Mouse (Mus musculus) mesoderm, embryonic 11.5 days (tissue): ENCODE measurements around the gene Baiap2.

Experiments
- DNase-seq: peaks from one replicate; pipeline ENCODE4 v3.0.0-alpha.2; 2012; ENCODE audit warnings: low read depth, low spot score

Baiap2 gene

DNA sequence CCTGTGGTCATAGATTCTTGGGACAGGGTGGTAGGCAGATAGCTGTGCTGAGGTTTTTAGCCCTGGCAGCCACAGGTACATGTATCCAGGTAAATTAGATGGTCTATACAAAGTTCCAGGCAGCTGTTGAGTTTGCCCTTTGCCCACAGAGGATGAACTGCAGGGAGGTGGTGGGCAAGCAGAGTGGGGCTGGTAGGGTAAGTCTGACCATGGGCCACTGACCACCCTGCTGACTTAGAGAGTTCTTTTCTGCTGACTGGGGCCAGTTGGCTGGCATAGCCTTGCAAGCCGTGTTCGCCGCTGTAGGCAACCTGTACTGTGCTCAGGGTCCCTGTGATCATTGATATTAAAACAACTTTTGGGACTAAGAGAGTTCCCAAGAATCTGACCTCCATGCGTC lies 36.1 kb downstream of the Baiap2 start:
- DNase-seq = no peak

DNA sequence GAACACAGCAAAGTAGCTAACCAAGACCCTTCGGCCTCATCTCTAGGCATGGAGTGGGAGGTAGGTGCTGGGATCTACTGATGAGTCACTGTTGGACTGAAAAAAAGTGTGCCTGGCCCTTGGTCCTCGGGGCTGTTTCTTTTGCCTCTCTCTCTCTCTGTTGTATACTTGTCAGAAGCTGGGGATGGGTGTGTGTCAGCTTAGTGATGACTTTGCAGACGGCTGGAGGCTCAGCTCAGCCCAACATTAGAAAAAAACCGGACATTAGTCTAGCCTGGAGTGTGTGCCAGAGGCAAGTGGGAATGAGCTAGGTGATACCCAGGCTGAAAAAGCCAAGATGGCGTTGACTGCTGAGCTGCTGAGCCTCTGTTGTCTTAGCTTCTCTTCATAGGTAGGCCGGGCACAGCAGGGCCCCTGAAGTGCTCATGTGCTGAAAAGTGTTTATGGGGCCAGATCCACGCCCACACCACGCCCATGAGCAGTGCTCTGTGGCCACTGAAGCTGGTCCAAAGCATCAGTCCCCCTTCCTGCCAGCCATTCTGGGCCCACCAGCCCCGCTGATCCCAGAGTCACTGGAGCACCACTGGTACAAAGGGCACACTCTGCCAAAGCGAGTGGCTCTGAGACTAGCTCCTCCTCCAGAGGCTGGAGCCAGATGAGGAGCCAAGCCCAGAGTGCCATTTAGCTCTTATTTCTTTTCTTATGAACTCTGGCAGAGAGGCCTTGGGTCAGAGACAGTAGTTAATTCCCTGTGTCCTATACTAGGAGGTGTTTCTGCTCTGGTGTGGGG lies 37.2 kb downstream of the Baiap2 start:
- DNase-seq = no peak

DNA sequence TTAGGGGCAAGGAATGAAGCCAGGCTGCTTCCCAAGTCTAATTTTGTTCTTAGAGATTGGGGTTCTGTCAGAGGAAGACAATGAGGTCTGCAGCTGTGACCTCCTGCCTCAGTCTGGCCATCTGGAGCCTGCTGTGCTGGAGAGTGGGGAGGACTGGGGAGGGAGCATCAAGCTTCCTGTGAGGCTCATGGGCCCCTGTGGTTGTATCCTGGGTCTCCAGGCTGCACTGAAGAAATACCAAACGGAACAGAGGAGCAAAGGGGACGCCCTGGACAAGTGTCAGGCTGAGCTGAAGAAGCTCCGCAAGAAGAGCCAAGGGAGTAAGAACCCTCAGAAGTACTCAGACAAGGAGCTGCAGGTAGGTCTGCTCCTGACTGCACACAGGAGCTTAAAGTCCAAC lies 39.2 kb downstream of the Baiap2 start:
- DNase-seq = no peak

DNA sequence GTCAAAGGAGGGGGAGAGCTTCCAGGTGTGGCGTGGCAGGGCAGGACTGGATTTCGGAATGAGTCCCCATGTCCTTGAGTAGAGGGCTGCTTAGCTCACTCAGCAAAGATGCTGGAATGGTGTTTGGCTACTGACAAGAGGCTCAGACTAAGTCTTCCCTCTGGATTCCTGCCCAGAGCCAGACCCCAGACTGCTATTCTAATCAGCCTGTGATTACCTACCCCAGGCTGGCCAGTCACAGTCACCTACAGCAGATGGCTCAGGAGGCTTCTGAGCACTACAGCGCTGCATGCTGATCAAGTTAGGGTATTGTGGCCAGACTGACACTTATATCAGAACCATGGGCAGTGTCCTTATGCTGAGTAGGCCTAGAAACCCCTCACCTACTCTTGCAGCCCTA lies 39.7 kb downstream of the Baiap2 start:
- no peak for DNase-seq

DNA sequence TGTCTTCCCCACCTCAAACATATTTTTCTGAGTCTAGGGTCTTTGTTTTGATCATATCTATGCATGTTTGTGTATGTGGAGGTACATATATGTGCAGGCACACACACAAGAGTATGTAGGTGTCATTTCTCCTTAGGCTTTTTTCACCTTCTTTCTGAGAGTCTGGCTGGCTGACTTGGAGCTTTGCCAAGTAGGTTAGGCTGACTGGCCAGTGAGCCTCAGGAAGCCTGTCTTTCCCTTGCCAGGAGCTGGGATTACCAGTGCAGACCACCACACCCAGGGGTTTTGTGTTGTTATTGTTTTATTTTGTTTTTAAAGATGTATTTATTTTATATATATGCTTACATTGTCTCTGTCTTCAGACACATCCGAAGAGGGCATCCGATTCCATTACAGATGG lies 40.6 kb downstream of the Baiap2 start:
- DNase-seq = no peak

DNA sequence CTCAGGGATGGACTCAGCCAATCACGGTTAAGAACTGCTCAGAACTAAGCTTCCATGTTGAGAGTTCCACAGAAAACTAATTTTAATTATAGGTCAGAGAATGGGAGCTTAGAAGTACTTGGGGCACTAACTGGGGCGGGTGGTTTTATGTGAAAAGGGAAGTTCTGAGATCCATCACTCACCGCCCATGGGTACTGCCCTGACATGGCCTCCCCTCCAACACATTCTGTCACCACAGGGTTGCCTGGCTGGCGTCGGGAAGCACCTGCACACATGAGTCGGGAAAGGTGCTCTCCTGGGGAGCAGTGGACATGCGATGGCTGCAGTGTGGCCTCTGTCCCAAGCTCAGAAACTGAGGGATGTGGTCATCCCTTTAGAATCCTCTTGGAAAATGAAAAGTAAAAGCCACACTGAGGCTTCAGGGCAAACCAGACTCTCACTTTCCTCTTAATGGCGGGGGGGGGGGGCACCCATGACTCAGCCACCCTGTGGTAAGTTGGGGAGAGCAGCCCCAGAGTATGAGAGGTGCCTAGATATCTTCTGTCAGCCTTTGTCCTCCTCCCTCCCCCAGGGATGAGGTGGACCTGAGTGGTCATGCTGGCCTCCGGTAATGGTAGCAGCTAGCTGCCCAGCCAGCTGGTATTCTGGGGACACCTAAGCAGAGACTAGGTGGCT lies 44.3 kb downstream of the Baiap2 start:
- no peak for DNase-seq

DNA sequence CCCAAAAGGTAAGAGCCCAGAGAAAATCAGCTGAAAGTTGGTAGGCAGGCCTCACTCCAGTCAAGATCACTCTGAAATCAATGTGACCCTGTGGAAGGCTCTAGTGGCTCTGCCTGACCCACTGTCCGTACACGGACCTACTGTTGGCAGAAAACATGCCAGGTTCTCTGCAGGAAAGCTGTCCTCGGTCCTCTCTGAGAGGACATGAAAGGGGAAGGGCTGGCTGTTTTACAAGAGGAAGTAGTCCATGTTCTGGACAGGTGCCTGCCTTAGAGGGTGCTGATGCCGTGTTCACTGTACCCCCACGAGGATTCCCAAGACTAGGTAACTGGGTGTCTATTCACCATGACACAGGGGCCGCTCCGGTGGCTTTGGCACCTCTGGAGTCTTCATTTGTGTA lies 45.3 kb downstream of the Baiap2 start:
- no peak for DNase-seq

DNA sequence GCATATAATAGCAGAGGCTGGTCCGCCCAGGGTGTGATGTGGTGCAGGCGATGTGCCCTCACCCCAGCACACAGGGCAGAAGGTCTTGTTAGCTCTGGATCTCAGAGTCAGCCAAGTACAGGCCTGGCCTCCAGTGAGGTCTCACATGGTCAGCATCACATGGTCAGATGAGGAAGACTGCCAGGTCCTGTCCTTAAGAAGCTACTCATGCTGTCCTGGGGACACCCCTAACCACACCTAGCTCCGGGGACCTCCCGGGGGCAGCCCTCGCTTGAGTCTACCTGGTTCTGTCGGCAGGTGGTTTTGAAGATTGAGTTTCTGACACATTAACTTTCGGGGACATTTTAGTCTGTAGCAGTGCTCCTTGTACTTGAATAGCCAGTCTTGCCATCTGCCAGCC lies 45.8 kb downstream of the Baiap2 start:
- DNase-seq = no peak

DNA sequence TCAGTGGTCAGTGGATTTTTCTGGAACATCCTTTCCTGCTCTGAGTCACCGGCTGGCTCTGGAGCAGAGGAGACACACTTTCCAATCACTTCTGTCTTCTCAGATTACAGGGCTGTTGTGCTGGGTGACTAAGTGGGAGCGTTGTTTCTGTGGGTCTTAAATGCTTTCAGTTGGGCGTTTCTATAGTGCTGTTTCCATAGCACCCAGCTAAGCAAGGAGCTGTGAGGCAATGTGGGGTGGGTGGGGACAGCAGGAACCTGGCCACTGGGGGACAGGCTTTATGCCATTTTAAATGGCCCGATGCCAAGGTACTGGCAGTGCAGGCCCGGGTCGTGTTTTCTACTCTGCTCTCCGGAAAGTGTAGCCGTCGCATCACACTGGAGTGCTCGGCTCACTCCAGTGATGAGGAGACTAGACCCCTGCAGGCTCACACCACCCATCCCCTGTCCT lies 46.6 kb downstream of the Baiap2 start:
- DNase-seq = peak; percentile 51

DNA sequence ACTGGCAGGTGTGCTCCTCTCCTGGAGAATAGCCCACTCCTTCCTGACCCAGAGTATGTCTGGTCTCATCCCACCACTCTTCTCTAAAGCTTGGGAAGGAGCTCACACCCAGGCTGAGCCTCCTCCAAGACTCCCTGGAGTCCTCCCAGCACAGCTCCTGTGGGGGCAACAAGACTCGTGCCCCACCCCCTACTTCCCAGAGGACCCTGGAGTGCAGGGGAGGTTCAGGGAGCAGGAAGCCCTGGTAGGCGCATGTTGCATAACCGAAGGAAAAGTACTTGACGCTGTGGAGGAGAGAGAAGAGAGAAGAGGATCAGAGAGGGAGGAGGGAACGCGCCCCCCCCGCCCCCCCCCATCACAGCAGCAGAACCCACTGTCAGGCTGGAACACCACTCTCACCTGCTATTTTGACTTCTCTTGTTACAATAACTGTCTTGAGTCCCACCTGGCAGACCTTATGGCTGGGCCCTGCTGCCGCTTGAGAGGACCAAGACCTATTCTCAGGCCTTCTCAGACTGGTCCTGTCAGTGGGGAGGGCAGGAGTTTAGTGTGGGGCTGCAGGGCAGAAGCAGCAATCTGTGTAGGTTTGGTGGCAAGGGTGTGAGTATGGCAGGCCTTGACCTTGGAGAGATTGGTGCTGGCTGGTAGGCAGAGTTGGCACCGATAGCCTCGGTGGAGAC lies 48.2 kb downstream of the Baiap2 start:
- no peak for DNase-seq

DNA sequence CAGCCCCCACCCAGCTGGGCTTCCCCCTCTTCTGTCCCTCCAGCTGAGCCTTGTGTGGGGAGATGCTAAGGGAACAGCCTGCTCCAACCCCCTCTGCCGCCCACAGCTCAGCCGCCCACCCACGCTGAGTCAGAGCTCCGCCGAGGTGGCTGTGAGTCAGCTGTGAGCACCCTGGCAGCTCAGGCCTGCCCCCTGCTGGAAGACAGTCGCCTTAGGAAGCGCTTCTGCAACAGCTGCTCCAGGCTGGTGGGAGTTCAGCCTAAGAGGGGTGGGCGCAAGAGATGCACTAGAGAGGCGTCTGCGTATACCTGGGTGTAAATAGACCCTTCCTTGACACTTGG lies 48.7 kb downstream of the Baiap2 start:
- peak; percentile 92 for DNase-seq

DNA sequence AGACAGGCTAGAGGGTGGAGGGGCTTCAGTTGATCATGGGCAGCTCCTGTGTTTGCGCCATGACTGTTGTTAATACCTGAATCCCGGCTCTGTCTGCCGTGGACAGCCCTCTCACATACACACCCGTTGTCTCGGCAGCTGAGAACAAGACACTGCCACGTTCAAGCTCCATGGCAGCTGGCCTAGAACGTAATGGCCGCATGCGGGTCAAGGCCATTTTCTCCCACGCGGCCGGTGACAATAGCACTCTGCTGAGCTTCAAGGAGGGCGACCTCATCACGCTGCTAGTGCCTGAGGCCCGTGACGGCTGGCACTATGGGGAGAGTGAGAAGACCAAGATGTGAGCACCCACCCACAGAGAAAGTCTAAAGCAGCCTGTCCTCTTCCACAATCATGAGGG lies 54.8 kb downstream of the Baiap2 start:
- DNase-seq = no peak

DNA sequence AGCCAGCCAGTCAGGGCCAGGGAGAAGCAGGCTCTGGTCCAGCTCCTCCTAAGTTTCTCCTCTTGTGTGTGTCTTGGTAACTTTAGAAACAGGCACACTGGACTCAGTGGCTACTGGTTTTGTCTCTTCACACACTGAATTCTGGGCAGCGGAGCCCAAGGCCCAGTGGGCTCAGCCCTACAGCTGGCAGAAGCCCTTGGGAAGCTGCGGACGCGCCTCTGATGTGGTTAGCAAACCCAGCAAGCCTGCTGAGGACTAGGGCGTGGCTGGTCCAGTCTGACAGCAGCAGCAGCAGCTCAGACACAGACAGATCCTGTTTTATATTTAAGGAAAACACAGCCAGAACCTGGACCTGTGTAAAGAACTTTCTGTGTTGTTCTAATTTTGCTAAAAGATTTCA lies 59.5 kb downstream of the Baiap2 start:
- no peak for DNase-seq

DNA sequence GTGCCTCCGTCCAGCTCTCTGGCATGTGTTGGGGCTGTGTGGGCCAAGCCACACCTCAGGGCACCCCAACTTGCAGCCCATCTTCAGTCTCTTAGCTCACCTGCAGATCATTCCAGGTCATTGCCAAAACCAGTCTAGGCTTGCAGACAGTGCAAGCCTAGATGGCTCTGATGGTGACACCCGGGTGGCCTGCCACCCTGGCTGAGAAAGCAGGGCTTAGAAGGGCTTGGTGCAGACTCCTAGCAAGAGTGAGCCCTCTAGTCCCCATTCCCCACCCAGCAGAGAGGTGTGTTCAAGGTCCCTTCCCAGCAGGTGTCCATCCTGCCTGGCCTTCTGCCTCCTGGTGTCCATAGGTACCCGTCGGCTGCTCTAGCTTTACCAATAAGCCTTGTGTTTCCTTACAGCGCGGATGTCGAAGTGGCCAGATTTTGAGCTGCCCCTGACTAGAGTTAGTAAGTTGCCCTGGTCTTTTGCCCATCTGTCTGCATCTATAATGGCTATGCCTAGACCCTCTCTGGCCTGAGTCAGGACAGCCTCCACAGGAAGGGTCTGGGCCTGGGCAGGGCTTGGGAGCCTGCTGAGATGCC lies 60.2 kb downstream of the Baiap2 start:
- no peak for DNase-seq

DNA sequence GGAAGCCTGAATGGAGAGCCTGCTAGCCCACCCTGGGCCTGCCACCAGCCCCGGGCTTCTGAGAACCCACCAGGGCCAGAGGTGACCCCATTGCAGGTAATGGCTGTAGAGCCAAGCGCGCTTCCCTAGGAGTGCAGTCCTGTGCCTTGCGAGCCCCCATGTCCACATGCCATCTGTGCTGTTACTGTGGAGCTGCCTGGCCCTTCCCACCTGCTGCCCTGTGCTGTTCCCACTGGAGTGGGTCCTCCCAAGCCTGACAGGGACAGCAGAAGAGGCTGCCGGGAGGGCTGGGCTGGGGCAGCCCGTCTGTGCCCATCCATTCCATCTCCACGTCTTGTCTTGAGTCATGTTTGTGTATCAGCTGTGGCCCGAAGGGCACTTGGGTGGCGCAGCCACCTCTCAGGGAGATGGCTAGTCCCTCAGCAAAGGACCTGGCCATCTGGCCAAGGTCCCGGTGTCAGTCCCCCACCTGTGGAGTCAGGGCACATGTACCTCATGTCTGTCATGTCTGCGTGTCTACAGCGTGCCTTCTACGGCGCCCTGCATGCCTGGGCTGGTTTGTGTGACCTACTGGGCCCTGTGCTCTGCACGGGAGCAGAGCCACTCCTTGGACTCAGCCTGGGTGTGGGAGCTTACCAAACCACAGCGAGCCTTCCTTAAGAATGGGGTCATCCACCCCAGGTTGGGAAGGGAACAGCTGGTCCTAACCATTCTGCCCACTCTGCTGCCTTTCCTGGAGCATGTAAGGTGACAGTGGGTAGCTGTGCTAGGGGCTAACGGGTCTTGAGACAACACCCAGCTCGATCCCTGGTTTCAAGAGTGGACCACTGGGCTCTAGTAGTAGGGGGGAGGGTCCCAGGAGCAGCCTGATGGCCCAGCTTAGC lies 63.1 kb downstream of the Baiap2 start:
- DNase-seq = no peak

DNA sequence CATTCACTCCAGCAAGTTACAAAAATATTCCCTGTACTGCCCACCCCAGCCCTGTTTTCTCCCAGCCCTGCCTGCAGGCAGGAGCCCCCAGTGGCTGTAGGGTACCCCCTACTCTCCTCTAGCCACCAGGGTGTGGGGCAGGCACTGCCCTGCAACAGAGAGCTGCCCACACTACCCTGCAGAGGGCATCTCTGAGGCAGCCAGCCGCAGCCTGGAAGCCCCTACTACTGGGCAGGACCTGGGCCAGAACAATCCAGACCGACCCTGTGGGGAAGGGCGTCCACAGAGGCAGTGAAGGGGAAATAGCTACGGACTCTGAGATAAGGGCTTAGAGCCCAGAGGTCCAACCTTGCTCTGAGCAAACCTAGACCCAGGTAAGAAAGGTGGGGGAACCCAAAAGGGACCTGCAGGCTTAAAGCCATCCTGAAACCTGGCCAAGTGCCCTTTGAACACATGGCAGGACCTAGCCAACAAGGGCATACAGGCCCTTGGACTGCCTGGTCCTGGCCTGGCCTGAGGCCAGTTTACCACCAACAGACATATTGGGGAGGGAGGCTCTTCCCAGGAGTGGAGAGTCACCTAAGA lies 65.0 kb downstream of the Baiap2 start:
- no peak for DNase-seq

DNA sequence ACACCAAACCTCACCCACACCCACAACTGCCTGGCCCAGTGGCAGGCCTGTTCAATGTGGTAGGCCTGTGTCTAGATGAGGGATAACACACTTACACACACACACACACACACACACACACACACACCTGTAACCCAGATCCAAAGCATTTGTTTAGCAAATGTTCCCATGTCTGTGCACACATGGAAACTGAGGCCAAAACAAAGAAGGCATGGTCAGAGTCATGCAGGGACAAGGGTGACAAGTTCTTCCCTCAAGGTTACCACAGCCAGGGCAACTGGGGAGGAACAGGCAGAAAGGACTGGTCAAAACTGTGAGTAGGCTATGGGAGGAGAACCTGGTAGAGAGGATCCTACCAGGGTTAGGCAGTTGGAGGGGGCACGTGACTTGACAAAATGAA lies 65.9 kb downstream of the Baiap2 start:
- DNase-seq = no peak

DNA sequence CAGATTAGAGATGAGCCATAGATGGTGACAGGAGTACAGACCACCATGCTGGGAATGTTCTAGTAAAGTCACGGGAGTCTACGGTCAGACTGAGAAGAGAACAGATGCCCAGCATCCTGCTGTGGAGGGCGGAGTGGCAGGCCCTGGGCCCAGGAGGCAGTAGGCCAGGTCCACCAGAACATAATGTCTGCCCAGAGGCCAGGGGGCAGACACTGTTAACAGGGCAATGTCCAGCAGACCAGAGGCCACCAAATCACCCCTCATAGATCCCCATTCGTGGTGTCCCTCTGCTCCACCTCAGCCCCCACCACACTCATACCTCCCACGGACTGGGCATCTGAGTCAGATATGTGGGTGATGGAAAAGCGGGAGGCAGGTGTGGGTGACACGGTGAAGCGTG lies 66.4 kb downstream of the Baiap2 start:
- DNase-seq = no peak

DNA sequence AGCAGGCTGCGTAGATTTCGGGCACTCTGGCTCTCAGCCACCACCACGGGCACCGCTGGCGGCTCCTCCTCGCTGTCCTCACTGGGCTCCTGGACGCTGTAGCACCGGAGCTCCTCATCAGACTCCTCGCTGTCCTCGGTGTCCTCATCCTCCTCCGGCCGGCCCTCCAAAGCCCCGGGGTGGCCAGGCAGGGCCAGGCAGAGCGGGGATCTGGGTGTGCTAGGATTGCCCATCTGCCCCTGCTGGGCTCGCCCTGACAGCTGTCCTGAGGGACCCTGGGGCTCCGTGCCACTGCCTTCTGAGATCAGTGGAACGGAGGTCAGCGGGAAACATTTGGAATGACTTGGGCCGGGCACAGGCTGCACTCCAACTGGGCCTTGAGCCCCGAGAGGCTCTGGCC lies 67.4 kb downstream of the Baiap2 start:
- no peak for DNase-seq

DNA sequence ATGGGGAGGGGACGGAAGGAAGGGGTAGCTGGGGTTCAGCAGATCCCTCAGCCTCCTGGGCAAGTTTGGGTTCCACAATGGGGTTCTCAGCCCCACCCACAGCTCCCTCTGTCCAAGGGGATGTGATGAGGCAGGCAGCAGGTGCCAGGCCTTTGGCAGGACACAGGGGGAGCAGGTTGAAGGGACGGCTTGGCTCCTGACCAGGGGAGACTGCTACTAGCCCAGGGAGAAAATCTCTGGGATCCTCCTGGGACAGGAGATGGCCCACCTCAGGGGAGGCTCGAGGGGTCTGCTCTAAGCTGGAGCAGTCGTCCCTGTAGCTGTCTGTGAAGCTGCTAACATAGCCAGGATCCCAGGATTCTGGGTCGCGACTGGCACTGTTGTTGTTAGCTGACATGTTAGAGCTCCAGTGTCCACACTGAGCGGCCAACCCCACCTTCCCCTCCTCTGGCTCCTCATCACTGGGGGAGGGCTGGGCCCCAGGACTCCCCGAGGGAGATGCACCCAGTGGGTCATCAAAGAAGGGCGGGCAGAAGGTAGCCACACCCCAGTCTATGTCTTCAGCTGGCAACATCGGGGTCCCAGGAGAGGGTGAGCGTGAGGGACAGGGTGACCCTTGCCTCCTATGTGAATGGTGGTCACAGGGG lies 68.7 kb downstream of the Baiap2 start:
- DNase-seq = no peak
